Mouse (Mus musculus) heart, embryonic 16.5 days (tissue): ENCODE data around the gene Cdkn2d. TPM values are rescaled to one million over a fixed set of nuclear protein-coding genes. Genes with fewer than 3 reads are reported as not detected.
A peak's percentile ranks its signal among the peaks of the same experiment; 100 is the strongest.
"Not testable (repeated sequence)": the region's sequence is repeated elsewhere in the genome, so short reads cannot be mapped to it uniquely, and the experiment has no call there.

Experiments used
- ATAC-seq: fragments of 200-750 bp; cut with Nextera tagmentation; replicated peaks from 2 replicates; pipeline ENCODE4 v1.8.0; 2017; ENCODE audit warnings: moderate number of reproducible peaks; ENCODE audit not compliant: insufficient read depth, low FRiP score; ENCODE audit errors: extremely low read depth
- H3K27ac ChIP-seq: fragments of 300-500 bp; sonication (generic); 2 replicates; pipeline ENCODE4 v1.5.1; 2014; ENCODE audit warnings: mild to moderate bottlenecking, low read length, control low read depth, moderate library complexity
- H3K27me3 ChIP-seq: fragments of 300-500 bp; sonication (generic); 2 replicates; pipeline ENCODE4 v1.6.1; 2014; ENCODE audit warnings: low read length, mixed read lengths; ENCODE audit not compliant: control insufficient read depth, insufficient read depth
- H3K36me3 ChIP-seq: fragments of 300-500 bp; sonication (generic); 2 replicates; pipeline ENCODE4 v1.6.1; 2014; ENCODE audit not compliant: control insufficient read depth, insufficient read depth
- H3K4me1 ChIP-seq: fragments of 300-500 bp; sonication (generic); 2 replicates; pipeline ENCODE4 v1.6.1; 2014; ENCODE audit warnings: low read length, mixed read lengths; ENCODE audit not compliant: control insufficient read depth, insufficient read depth
- H3K4me2 ChIP-seq: fragments of 300-500 bp; sonication (generic); 2 replicates; pipeline ENCODE4 v1.6.1; 2014; ENCODE audit warnings: low read depth, mild to moderate bottlenecking, control low read depth, low read length
- H3K4me3 ChIP-seq: fragments of 300-500 bp; sonication (generic); 2 replicates; pipeline ENCODE4 v1.5.1; 2014; ENCODE audit warnings: mild to moderate bottlenecking, control low read depth, low read length
- H3K9ac ChIP-seq: fragments of 300-500 bp; sonication (generic); 2 replicates; pipeline ENCODE4 v1.6.1; 2014; ENCODE audit warnings: low read length, control low read depth
- H3K9me3 ChIP-seq: fragments of 300-500 bp; sonication (generic); replicated peaks from 2 replicates; pipeline ENCODE4 v1.6.1; 2016; ENCODE audit warnings: low read length; ENCODE audit not compliant: control insufficient read depth
- WGBS: fragments of 180-500 bp; shearing (Covaris S2); extraction: QIAGEN DNeasy Blood & Tissue Kit; methylation state at CpG from one replicate; pipeline ENCODE4 v1.1.7; 2014; 5-methylcytosine and 5-hydroxymethylcytosine counted together
- polyA plus RNA-seq: library from polyadenylated mRNA; unstranded; fragments of >200 nt; fragmentation: Nextera tagmentation; extraction: Ambion mirVana; gene quantifications from 2 replicates; pipeline ENCODE4 v1.2.1, GENCODE M21; 2015

Cdkn2d gene
- polyA plus RNA-seq, 1 experiment from 2014 or later: 105 TPM

DNA sequence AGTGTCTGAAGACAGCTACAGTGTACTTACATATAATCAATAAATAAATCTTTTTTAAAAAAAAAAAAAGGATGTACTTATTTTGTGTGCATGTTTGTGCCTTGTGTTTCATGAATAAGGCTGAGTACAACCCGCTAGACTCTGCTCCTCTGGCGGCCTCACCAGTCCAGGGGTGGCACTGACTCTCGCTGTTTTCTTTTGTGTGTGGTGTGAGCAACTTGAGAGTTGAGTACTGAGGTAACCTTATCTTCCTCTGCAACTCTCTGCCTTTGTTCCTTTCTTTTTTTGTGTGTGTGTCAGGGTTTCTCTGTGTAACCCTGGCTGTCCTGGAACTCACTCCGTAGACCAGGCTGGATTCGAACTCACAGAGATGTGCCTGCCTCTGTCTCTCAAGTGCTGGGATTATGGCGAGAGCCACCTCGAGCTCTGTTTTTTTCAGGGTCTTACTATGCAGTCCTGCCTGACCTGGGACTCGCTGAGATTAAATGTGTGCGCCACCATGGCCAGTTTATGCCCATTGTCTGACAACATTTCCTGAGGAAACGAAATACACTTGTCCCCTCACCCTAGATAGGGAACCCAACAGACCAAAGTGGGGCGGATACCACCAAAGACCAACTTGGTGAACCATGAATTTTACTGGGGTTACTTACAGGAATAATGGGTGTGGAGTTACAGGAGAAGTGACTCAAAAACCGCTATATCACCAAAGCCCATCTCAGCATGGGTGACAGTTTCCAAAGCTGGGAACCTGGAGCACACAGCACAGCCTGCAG lies 40.3 kb upstream of the Cdkn2d start:
- no peak for ATAC-seq
- WGBS: 77% methylated on average over 12 of the region's 12 CpGs
- Histone ChIP-seq H3K4me2 (no peak overlapping the region), H3K27ac (peak overlapping the region; percentile 68), H3K27me3 (no peaks in the 10 kb centered on the region), H3K4me1 (peaks cover 45% of the 10 kb centered on the region), H3K36me3 (no peaks in the 10 kb centered on the region), H3K9ac (no peak overlapping the region), H3K9me3 (no peaks in the 10 kb centered on the region), H3K4me3 (no peak overlapping the region)

- no peak for ATAC-seq
- 0 out of 2 replicates have a peak overlapping the region, but pooled peaks have one; percentile 5 for H3K4me2 ChIP-seq
- WGBS: 84% methylated on average over 10 of the region's 10 CpGs
- peak overlapping the region; percentile 78 for H3K27ac ChIP-seq
- H3K36me3 ChIP-seq: peaks cover 2% of the 10 kb centered on the region; the same call in 1 of the 2 replicates
- H3K27me3 ChIP-seq: no peaks in the 10 kb centered on the region
- H3K9ac ChIP-seq: no peak overlapping the region
- H3K9me3 ChIP-seq: no peaks in the 10 kb centered on the region
- peaks cover 42% of the 10 kb centered on the region for H3K4me1 ChIP-seq
- H3K4me3 ChIP-seq: no peak overlapping the region
These were observed 38.6 kb upstream of the Cdkn2d start for GRCm38 (mm10) chr9:21329699-21330289.

GRCm38 (mm10) chr9:21329041-21329440 lies 37.8 kb upstream of the Cdkn2d start:
- H3K4me1 ChIP-seq: peaks cover 45% of the 10 kb centered on the region
- WGBS: 31% methylated on average over 4 of the region's 5 CpGs
- no peaks in the 10 kb centered on the region for H3K27me3 ChIP-seq
- no peak overlapping the region for H3K9ac ChIP-seq
- H3K4me3 ChIP-seq: no peak overlapping the region
- H3K27ac ChIP-seq: peak overlapping the region; percentile 83
- no peaks in the 10 kb centered on the region for H3K9me3 ChIP-seq
- H3K36me3 ChIP-seq: peaks cover 2% of the 10 kb centered on the region; the same call in 1 of the 2 replicates
- H3K4me2 ChIP-seq: peak overlapping the region; percentile 15; the same call in 1 of the 2 replicates
- peak; percentile 51 for ATAC-seq

DNA sequence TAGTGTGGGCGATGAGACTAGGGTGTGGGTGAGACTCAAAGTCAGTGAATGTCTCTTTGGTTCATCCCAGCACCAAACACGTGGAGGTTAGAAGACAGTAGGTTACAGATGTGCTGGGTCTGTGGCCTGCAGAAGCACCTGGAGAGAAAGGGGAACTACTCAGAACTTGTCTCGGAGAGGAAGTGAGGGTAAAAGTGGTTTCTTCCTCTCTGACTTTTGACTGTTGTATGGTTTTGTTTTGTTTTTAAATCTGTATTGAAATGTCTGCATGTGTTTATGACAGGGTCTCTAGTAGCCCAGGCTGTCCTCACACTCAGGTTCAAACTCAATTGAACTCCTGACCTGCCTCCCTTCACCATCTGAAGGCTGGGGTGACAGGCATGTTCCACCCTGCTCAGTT lies 36.8 kb upstream of the Cdkn2d start:
- Histone ChIP-seq H3K4me1 (peaks cover 48% of the 10 kb centered on the region), H3K27ac (peak overlapping the region; percentile 83)
- ATAC-seq: 0 out of 2 replicates have a peak, but pooled peaks have one; percentile 29

GRCm38 (mm10) chr9:21327569-21327968 lies 36.4 kb upstream of the Cdkn2d start:
- Histone ChIP-seq H3K27me3 (no peaks in the 10 kb centered on the region), H3K27ac (peak overlapping the region; percentile 73; the same call in 1 of the 2 replicates), H3K36me3 (peaks cover 2% of the 10 kb centered on the region; the same call in 1 of the 2 replicates), H3K4me3 (no peak overlapping the region), H3K4me2 (no peak overlapping the region), H3K9ac (no peak overlapping the region), H3K9me3 (no peaks in the 10 kb centered on the region), H3K4me1 (peaks cover 46% of the 10 kb centered on the region)
- WGBS: 62% methylated on average over 3 of the region's 3 CpGs
- no peak for ATAC-seq

More for the DNA sequence above, 36.8 kb upstream of the Cdkn2d start:
- Histone ChIP-seq H3K9me3 (no peaks in the 10 kb centered on the region), H3K27me3 (no peaks in the 10 kb centered on the region), H3K4me3 (no peak overlapping the region), H3K36me3 (peaks cover 2% of the 10 kb centered on the region; the same call in 1 of the 2 replicates), H3K9ac (no peak overlapping the region), H3K4me2 (no peak overlapping the region)
- 74% methylated on average over 3 of the region's 3 CpGs for WGBS

DNA sequence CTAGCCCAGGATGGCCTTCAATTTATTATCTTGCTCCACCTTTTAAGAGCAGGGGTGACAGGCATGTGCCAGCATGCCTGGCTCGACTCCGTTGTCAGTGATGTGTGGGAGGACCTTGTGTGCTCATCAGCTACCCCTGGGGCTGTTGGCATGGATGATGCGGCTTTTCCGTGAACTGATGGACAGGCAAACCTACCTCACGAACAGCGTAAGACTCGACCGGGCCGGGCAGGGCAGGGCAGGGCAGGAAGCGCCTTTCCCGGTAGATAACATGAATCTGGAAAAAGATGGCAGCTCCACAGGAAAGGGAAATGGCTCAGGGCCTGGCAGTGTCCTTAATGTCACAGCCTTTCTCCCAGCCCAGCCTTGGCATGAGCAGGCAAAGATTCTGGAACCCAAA lies 33.1 kb upstream of the Cdkn2d start:
- H3K27me3 ChIP-seq: no peaks in the 10 kb centered on the region
- H3K4me2 ChIP-seq: no peak overlapping the region
- no peak overlapping the region for H3K9ac ChIP-seq
- no peak overlapping the region for H3K27ac ChIP-seq
- H3K9me3 ChIP-seq: no peaks in the 10 kb centered on the region; the same call in 1 of the 2 replicates
- ATAC-seq: no peak
- peaks cover 2% of the 10 kb centered on the region; the same call in 1 of the 2 replicates for H3K36me3 ChIP-seq
- WGBS: 68% methylated on average over 11 of the region's 11 CpGs
- no peak overlapping the region for H3K4me3 ChIP-seq
- H3K4me1 ChIP-seq: peaks cover 36% of the 10 kb centered on the region

- peak overlapping the region; percentile 95 for H3K4me2 ChIP-seq
- peaks cover 29% of the 10 kb centered on the region for H3K4me1 ChIP-seq
- not testable (repeated sequence) for H3K9ac ChIP-seq, H3K27me3 ChIP-seq, H3K36me3 ChIP-seq, H3K27ac ChIP-seq, H3K4me3 ChIP-seq, H3K9me3 ChIP-seq, ATAC-seq
- 85% methylated on average over 8 of the region's 8 CpGs for WGBS
These were observed 31.7 kb upstream of the Cdkn2d start for GRCm38 (mm10) chr9:21322917-21323297.

DNA sequence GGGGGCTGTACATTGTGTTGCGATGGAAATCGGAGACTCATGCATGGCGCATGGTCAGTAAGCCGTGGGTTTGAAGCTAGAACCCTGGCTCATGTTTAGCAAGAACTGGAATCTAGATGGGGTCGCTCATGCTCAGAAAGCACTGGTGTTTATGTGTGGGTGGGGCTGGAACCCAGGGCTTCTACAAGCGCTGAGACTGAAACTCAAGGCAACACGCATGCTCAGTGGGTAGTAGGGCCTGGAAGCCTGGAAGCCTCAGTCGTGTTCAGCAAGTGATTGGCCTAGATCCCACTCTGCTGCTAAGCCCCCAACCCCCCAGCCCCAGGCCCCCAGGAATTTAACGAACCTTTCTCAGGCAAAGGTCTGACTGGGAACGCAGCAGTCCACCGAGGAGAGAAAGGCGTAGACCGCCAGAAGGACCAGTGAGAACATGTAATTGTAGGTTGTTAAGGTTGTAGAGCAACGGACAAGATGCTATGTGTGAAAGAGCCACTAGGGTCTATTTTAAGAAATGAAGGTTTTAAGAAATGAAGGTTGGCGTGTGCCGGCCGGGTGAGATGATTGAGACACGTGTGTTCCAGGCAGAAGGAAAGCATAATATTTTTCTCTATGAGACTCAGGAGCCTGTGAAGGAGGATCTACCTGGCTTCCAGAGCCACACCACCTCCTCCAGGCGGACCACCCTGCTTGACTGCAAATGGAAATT lies 31.2 kb upstream of the Cdkn2d start:
- H3K9ac ChIP-seq: peak overlapping the region; percentile 90
- peak overlapping the region; percentile 92 for H3K4me3 ChIP-seq
- peak overlapping the region; percentile 95 for H3K4me2 ChIP-seq
- no peaks in the 10 kb centered on the region for H3K27me3 ChIP-seq
- H3K27ac ChIP-seq: peak overlapping the region; percentile 83
- no peak for ATAC-seq
- WGBS: 68% methylated on average over 19 of the region's 19 CpGs
- no peaks in the 10 kb centered on the region; the same call in 1 of the 2 replicates for H3K9me3 ChIP-seq
- H3K36me3 ChIP-seq: peaks cover 2% of the 10 kb centered on the region; the same call in 1 of the 2 replicates
- peaks cover 26% of the 10 kb centered on the region for H3K4me1 ChIP-seq
